Mouse (Mus musculus) hindbrain, postnatal 0 days (tissue): ENCODE measurements around the gene Fbl. TPM values are rescaled to one million over a fixed set of nuclear protein-coding genes. Genes with fewer than 3 reads are reported as not detected.

Source experiments
- ATAC-seq: fragments of 200-750 bp; cut with Nextera tagmentation; 2 replicates; pipeline ENCODE4 v1.8.0; 2017; ENCODE audit warnings: mild to moderate bottlenecking, moderate TSS enrichment, moderate library complexity
- DNase-seq: peaks from one replicate; pipeline ENCODE4 v3.0.0-alpha.2; 2015; ENCODE audit warnings: low spot score
- H3K27ac ChIP-seq: fragments of 300-500 bp; sonication (generic); 2 replicates; pipeline ENCODE4 v1.5.1; 2014; ENCODE audit warnings: mild to moderate bottlenecking
- H3K27me3 ChIP-seq: fragments of 300-500 bp; sonication (generic); 2 replicates; pipeline ENCODE4 v1.6.1; 2014; ENCODE audit warnings: low read length, mixed read lengths; ENCODE audit not compliant: insufficient read depth
- H3K36me3 ChIP-seq: fragments of 300-500 bp; sonication (generic); 2 replicates; pipeline ENCODE4 v1.6.1; 2014; ENCODE audit warnings: low read length, mixed read lengths; ENCODE audit not compliant: insufficient read depth
- H3K4me1 ChIP-seq: fragments of 300-500 bp; sonication (generic); 2 replicates; pipeline ENCODE4 v1.6.1; 2014; ENCODE audit warnings: antibody characterized with exemption, low read length, mixed read lengths; ENCODE audit not compliant: insufficient read depth
- H3K4me2 ChIP-seq: fragments of 300-500 bp; sonication (generic); 2 replicates; pipeline ENCODE4 v1.6.1; 2014; ENCODE audit warnings: low read depth, mild to moderate bottlenecking, low read length, moderate library complexity, mixed read lengths
- H3K4me3 ChIP-seq: fragments of 300-500 bp; sonication (generic); 2 replicates; pipeline ENCODE4 v1.5.1; 2014; ENCODE audit warnings: low read length
- H3K9ac ChIP-seq: fragments of 300-500 bp; sonication (generic); replicated peaks from 2 replicates; pipeline ENCODE4 v1.6.1; 2014; ENCODE audit warnings: mild to moderate bottlenecking, low read length, moderate library complexity, mixed read lengths
- H3K9me3 ChIP-seq: fragments of 300-500 bp; sonication (generic); 2 replicates; pipeline ENCODE4 v1.6.1; 2016; ENCODE audit warnings: low read length, mixed read lengths
- CTCF ChIP-seq: IDR thresholded peaks from 2 replicates; pipeline ENCODE4 v1.5.1; 2016; ENCODE audit warnings: antibody characterized with exemption, control low read depth, low read depth
- WGBS: fragments of 180-500 bp; shearing (Covaris S2); extraction: QIAGEN DNeasy Blood & Tissue Kit; methylation state at CpG from one replicate; pipeline ENCODE4 v1.1.7; 2014; 5-methylcytosine and 5-hydroxymethylcytosine counted together
- polyA plus RNA-seq: library from polyadenylated mRNA; unstranded; fragments of >200 nt; fragmentation: Nextera tagmentation; extraction: Ambion mirVana; gene quantifications from 2 replicates; pipeline ENCODE4 v1.2.1, GENCODE M21; 2015
- total RNA-seq: library from RNA; depleted of rRNA; stranded (reverse); fragments of >200 nt; gene quantifications from 2 replicates; pipeline ENCODE4 v1.2.3, GENCODE M21; 2014

Fbl gene
- total and polyA plus RNA-seq, 2 experiments from 2014 or later = 23.5 to 70.7 TPM

DNA sequence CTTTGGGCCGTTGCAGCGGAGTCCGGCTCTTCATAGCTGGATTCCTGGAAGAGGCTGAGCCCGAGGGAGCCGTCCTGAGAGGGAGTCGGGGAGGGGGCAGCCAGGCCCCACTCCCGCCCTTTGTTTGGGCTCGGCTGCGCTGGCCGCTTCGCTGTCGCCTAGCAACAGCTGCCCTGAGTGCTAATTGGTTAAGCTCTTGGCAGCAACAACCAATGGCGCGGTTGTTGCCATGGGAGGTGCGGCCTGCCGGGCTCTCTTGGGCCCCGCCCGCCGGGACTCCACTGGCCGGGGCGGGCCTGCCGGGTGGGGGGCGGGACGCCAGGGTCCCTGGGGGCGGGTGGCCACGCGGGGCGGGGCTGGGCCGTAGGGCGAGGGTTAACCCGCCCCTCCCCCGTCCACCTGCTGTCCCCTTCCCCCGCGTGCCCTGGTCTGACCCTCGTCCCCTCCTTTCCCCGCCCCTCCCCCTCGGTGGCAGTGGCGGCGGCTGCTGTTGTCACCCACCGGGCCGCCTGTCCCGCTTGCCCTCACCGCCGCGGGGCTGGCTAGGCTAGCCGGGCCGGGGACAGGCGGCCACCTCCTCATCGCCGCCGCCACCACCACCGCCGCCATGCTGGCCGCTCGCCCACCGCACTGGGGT, 10.3 kb downstream of the Fbl start:
- ATAC-seq (peak; percentile 94), DNase-seq (peak; percentile 99)
- Histone ChIP-seq H3K4me1 (peaks cover 9% of the 10 kb centered on the region; the same call in 1 of the 2 replicates), H3K9ac (peak overlapping the region; percentile 89), H3K4me2 (peak overlapping the region; percentile 82), H3K9me3 (no peaks in the 10 kb centered on the region), H3K36me3 (peaks cover 58% of the 10 kb centered on the region), H3K27ac (peak overlapping the region; percentile 96), H3K4me3 (peak overlapping the region; percentile 95), H3K27me3 (no peaks in the 10 kb centered on the region)
- WGBS = 2% methylated on average over 33 of the region's 56 CpGs
- no peak for TF ChIP-seq CTCF

DNA sequence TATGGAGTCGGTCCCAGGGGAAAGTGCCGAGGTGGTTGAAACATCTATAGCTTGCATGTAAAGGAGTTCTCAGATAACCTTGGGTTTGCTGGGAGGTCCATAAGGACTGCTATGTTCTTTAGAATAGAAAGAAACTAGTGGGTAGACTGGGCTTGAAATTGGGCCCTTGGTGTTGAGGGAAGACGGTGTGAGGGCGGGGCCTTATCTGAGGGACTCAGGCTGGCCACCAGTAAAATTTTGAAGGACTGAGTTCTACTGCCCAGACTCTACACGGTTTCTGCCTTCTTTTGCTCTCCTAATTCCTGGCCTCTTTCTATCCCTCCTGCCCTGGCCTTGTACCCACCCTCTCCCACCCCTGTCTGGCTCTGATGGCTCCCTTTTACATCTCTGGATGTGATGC, 11.4 kb downstream of the Fbl start:
- H3K4me1 ChIP-seq = peaks cover 9% of the 10 kb centered on the region; the same call in 1 of the 2 replicates
- ATAC-seq (no peak), DNase-seq (no peak)
- H3K4me2 ChIP-seq = peak overlapping the region; percentile 82
- 68% methylated on average over 5 of the region's 5 CpGs for WGBS
- peak overlapping the region; percentile 95 for H3K4me3 ChIP-seq
- H3K36me3 ChIP-seq = peaks cover 66% of the 10 kb centered on the region
- TF ChIP-seq CTCF = no peak
- H3K9ac ChIP-seq = peak overlapping the region; percentile 89
- no peaks in the 10 kb centered on the region for H3K9me3 ChIP-seq
- H3K27me3 ChIP-seq = no peaks in the 10 kb centered on the region
- peak overlapping the region; percentile 96 for H3K27ac ChIP-seq

DNA sequence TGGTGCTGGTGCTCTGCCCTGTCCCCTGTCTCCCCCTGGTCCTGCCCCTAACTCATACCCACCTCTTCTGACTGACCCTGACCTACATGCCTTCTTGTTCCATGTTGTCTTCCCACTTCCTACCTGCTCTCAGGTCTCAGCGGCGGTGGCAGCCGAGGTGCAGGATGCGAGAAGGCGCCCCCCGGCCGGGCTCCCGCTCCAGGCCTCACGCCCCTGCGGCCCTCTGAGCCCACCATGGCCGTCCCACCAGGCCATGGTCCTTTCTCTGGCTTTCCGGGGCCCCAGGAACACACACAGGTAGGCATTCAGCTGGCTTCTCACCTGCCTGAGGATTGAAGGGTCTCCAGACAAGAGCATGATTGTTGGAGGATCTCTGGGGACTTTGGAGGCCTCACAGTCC, 11.9 kb downstream of the Fbl start:
- Histone ChIP-seq H3K27me3 (no peaks in the 10 kb centered on the region), H3K9me3 (no peaks in the 10 kb centered on the region), H3K4me1 (peaks cover 9% of the 10 kb centered on the region; the same call in 1 of the 2 replicates), H3K4me3 (no peak overlapping the region), H3K27ac (no peak overlapping the region; the same call in 1 of the 2 replicates), H3K4me2 (peak overlapping the region; percentile 82; the same call in 1 of the 2 replicates), H3K9ac (peak overlapping the region; percentile 89; the same call in 1 of the 2 replicates), H3K36me3 (peaks cover 64% of the 10 kb centered on the region)
- no peak for DNase-seq
- TF ChIP-seq CTCF = no peak
- ATAC-seq = no peak
- WGBS = 96% methylated on average over 12 of the region's 12 CpGs

DNA sequence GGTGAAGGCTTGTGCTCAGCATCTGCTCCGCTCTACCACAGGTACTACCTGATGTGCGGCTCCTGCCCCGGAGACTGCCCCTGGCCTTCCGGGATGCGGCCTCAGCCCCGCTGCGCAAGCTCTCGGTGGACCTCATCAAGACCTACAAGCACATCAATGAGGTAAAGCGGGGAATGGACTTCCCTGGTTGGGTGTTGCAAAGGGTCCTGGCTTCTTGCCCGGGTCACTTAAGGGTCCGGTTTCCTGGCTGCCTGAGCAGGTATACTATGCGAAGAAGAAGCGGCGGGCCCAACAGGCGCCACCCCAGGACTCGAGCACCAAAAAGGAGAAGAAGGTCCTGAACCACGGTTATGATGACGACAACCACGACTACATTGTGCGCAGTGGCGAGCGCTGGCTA, 12.8 kb downstream of the Fbl start:
- Histone ChIP-seq H3K27ac (no peak overlapping the region), H3K27me3 (no peaks in the 10 kb centered on the region), H3K36me3 (peaks cover 66% of the 10 kb centered on the region), H3K4me2 (no peak overlapping the region), H3K4me3 (no peak overlapping the region), H3K9ac (no peak overlapping the region), H3K9me3 (no peaks in the 10 kb centered on the region), H3K4me1 (peaks cover 9% of the 10 kb centered on the region; the same call in 1 of the 2 replicates)
- TF ChIP-seq CTCF = no peak
- WGBS = 98% methylated on average over 22 of the region's 22 CpGs
- DNase-seq = no peak
- ATAC-seq = no peak

DNA sequence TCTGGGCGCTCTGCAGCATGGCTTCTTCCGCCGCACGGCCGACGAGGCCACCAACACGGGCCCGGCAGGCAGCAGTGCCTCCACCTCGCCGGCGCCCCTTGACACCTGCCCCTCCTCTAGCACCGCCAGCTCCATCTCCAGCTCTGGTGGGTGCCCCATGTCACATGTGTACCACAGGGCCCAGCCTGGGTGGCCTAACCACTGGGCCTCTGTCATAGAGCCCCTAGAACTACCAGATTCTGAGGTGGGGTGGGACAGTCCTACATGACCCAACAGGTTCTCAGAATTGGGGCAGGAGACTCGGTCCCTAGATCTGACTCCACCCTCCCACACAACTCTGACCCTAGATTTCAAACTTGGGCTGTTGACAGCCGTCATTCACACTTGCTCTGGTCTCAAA, 16.4 kb downstream of the Fbl start:
- H3K4me2 ChIP-seq = no peak overlapping the region
- no peaks in the 10 kb centered on the region for H3K27me3 ChIP-seq
- ATAC-seq = 0 out of 2 replicates have a peak, but pooled peaks have one; percentile 19
- H3K27ac ChIP-seq = no peak overlapping the region
- TF ChIP-seq CTCF = no peak
- H3K9me3 ChIP-seq = no peaks in the 10 kb centered on the region
- 92% methylated on average over 14 of the region's 14 CpGs for WGBS
- H3K9ac ChIP-seq = no peak overlapping the region
- peaks cover 5% of the 10 kb centered on the region; the same call in 1 of the 2 replicates for H3K4me1 ChIP-seq
- DNase-seq = no peak
- no peak overlapping the region for H3K4me3 ChIP-seq
- peaks cover 81% of the 10 kb centered on the region for H3K36me3 ChIP-seq

DNA sequence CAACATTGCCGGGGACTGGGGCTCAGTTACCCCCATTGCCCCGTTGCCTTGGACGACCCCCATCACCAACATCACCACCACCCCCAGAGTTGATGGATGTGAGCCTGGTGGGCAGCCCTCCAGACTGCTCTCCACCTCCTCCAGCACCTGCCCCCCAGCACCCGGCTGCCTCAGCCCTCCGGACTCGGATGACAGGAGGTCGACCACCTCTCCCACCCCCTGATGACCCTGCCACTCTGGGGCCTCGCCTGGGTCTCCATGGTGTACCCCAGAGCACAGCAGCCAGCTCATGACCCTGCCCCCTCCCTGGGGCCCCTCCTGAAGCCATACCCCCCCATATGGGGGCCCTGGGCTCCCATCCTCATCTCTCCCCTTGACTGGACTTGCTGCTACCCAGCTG, 17.1 kb downstream of the Fbl start:
- no peak overlapping the region for H3K27ac ChIP-seq
- H3K9me3 ChIP-seq = no peaks in the 10 kb centered on the region
- H3K27me3 ChIP-seq = no peaks in the 10 kb centered on the region
- DNase-seq (no peak), ATAC-seq (peak; percentile 5; the same call in 1 of the 2 replicates)
- H3K4me1 ChIP-seq = no peaks in the 10 kb centered on the region
- WGBS = 88% methylated on average over 8 of the region's 8 CpGs
- TF ChIP-seq CTCF = no peak
- H3K9ac ChIP-seq = no peak overlapping the region
- peaks cover 83% of the 10 kb centered on the region for H3K36me3 ChIP-seq
- no peak overlapping the region for H3K4me2 ChIP-seq
- H3K4me3 ChIP-seq = no peak overlapping the region

DNA sequence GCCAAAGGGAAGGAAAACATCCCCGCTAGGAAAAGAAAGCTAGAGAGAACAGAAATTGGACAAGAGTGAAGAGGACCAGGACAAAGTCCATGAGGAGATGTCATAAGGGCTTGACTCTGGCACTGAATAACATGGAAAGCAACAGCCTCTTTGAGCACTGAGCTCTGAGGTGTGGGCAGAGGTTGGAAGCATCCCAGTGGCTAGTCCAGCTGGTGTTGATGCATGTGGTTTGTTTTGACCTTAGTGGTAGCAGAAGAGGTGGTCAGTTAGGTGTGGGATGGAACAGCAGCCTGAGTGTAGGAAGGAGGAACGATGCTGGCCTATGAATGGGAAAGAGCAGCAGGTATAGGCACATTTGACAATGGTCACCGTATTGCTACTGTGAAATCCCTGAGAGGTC, 22.0 kb downstream of the Fbl start:
- no peaks in the 10 kb centered on the region for H3K4me1 ChIP-seq

More for the DNA sequence above, 22.0 kb downstream of the Fbl start:
- Histone ChIP-seq H3K9ac (no peak overlapping the region), H3K36me3 (peaks cover 50% of the 10 kb centered on the region), H3K9me3 (no peaks in the 10 kb centered on the region), H3K27me3 (no peaks in the 10 kb centered on the region), H3K4me2 (no peak overlapping the region), H3K4me3 (no peak overlapping the region), H3K27ac (no peak overlapping the region)
- DNase-seq = no peak
- 94% methylated on average over 3 of the region's 3 CpGs for WGBS
- ATAC-seq = no peak
- no peak for TF ChIP-seq CTCF
